Mouse (Mus musculus): Measurements from ENCODE around the gene Dlk2.
A peak's percentile ranks its signal among the peaks of the same experiment; 100 is the strongest.

Gene Dlk2

DNA sequence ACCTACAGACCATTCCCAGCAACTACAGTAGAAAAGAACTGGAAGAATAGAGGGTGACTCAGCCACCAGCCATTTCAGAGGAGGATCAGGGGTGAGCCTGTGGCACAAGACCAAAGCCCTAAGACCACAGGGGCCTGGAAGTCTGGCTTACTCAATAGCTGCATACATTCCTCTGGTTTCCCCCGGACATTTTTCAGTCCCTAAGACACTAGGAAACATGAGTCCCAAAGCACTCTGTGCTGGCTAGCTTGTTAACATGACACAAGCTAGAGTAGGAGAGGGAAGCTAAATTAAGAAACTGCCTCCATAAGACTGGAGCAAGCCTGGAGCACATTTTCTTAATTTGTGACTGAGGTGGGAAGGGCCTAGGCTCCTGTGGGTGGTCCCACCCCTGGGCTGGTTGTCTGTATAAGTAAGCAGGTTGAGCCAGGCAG lies 23.4 kb upstream of the Dlk2 start:
- DNase-seq, result no peak

- DNase-seq, result no peak
These were observed 22.8 kb upstream of the Dlk2 start for GRCm38 (mm10) chr17:46274465-46274864.

DNA sequence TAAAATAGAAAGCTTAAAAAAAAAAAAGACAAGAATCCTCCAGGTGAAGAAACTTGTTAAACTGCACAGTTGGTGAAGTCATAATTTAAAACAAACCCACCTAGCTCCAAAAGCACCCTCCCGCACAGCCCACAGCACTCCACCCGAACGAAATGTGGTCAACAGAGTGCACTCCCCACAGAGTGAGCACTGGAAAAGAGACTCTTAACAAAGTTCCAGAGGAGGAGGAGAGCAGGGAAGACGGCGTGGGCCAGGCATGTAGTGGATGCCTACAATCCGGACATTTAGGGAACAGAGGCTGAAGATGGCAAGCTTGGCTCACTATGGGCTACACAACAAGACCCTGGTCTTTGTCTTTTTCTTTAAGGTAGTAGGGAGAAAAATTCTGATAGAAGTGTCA lies 22.2 kb upstream of the Dlk2 start:
- DNase-seq, result no peak

- no peak for DNase-seq
These were observed 21.7 kb upstream of the Dlk2 start for GRCm38 (mm10) chr17:46275506-46275905.

DNA sequence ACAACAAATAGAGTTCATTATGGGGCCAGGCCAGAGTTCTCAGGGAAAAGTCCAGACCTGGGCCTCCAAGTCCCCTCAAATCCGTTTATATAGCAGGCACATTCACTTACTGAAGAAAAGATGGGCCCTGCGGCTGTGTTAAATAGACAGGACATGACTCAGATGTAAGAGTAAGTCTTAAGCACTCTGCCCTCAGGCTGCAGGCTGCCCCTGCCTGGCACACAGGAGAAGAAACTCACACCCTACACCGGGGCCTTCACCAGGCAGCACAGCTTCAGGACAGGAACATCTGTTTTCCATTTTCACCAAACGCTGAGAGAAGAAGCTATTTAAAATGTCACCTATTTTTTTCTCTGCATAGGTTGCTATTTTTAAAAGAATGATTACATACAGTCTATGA lies 19.6 kb upstream of the Dlk2 start:
- no peak for DNase-seq

GRCm38 (mm10) chr17:46278011-46278765 lies 19.0 kb upstream of the Dlk2 start:
- no peak for DNase-seq

DNA sequence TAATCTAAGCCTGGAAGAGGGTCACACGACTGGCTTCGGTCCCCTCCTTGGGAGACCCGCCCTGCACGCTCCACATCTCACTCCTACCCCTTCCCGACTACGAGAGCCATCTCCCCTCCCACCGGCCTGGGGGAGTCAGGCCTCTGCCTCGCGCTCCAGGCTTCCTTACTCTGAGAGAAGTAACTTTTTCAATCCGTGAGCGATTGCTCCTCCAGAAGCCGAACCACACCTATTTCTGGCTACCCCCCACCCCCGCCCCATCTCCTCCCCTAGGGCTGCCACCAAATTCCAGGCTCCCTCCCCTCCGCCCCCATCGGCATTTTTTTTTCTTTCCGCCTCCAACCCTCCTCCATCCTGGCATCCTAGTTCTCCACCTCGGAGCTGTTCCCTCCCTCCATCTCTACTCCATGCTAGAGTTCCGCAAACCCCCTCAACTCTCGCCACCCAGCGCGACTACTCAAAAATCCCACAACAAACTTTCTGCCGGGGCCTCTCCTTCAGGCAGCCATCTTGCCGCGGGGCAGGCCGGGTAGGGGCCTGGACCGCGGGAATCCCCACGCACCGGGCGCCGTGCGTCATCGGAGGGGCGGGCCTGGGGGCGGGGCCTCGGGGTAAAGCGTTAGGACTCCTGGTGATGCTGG lies 14.6 kb upstream of the Dlk2 start, which contains the start of gene Tjap1:
TSS of gene Tjap1 (minus strand) at position 544 of the 641 bp plus-strand sequence.
- peak; percentile 82 for DNase-seq

DNA sequence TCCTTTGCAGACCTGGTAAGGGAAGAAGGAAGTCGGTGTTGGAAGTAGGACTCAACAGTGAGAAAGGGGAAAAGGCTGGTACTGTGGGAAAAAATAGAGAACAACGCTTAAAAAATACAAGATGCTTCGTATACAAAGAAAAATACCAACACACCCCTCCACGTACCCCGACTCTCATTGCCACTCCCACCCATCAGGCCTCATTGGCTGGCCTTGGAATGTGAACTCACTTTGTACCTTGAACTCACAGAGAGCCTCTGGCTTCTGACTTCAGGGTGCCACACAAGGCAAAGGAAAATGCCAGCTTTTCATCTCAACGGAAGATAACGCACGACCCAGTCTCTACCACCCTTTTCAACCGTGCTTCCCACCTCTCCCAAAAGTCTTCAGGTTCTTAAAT lies 14.1 kb upstream of the Dlk2 start:
- DNase-seq, result no peak

DNA sequence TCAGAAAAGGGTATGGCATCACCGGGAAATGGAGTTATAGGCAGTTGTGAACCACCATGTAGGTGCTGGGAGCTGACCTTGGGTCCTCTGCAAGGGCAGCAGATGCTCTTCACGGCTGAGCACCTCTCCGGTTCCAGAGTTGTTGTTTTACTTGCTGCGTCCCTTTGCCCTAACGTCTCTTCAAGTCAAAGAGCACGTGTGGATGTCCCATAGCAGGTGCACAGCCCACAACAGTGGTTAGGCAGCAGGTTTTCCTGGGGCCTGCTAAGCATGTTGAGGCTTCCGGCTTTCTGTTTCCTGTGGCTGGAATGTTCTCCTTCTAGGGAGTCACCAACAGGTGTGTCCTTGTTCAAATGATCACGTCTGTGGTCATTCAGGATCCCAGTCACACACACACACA lies 13.3 kb upstream of the Dlk2 start:
- DNase-seq, result peak; percentile 50

DNA sequence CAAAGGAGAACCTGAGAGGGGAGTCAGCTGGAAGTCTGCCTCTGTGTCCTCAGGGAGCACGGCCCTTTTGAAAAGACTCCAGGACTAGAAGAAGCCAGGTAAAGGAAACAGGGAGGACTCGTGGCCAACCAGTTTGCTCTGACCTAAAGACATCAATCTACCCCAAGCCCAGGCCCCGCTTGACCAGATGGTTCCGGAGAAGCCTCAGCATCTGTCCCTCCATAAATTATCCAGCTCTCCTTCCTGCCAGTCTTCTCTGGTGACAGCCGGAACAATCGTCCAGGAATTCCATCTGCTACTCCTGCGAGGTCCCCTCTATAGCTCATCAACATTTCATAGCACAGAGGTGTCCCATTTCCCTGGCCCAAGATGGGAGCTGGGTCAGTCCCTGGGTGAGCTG lies 12.6 kb upstream of the Dlk2 start:
- DNase-seq, result no peak

GRCm38 (mm10) chr17:46285407-46285806 lies 11.8 kb upstream of the Dlk2 start:
- DNase-seq, result no peak

DNA sequence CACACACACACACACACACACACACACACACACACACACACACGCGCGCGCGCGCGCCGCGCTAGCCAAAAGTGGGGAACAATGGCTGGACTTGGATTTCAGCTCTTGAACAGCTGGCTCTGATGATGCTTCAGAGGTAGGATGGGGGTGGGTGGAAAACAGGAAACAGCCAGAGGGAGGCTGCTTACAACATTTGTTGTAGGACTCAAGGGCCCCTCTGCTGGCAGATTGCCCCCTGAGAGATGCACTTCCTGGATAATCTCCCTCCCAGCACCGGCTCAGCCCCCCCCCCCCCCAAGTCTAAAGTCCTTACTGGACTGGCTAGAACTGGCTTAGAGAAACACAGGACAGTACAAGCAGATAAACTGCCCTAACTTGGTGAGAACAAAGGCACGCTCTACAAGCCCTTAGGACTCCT lies 9.5 kb upstream of the Dlk2 start:
- peak; percentile 29 for DNase-seq

DNA sequence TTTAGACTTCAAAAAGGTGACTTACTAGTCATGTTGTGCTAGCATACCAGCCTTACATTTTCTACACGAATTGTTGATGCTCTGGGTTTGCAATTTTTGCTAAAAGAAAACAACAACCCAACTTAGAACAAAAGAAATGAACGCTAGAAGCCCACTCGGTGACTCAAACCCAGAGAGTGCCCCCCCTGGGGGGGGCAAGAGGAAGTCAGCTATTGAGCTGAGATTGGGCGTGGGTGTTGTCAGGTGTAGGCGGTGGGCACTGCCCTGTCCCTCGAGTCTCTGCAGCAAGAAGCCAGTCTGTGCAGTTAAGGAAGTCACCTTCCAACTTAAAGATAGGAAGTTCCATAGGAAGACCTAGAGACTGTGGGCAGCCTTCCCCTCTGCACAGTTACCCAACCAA lies 620 bp upstream of the Dlk2 start:
- no peak for DNase-seq

- no peak for DNase-seq
These were observed 225 bp upstream of the Dlk2 start for GRCm38 (mm10) chr17:46297028-46297363.

DNA sequence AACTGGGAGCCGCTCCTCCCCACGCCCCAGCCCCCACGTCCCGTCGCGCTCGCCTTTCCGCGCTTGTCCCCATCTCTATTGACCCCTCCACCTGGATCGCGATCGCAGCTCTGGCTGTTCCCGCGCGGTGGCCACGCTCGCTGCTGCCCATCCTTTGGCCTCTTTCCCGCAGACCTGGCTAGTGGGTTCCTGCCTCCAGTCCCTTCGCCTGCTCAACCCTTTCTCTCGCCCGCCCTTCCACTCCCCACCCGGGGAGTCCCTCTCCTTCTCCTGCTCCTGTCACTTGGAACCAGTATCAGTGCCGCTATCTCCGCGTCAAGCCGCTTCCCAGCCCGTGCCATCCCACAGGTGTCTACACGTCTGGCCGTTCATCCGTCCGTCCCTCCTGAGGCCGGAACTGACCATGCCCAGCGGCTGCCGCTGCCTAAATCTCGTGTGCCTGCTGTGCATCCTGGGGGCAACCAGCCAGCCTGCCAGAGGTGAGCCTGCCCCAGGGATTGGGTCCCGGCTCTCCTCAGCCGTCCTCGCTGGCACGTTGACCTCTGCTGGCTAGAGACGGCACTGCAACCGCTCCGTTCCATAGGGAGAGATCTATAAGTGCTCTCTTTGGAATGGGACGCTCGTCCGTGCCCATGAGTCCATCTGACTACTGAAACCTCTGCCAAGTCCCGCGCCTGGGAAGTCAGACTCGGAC lies 1.1 kb downstream of the Dlk2 start:
- DNase-seq, result peak; percentile 81

GRCm38 (mm10) chr17:46301892-46302291 lies 4.7 kb downstream of the Dlk2 start:
- no peak for DNase-seq

- no peak for DNase-seq
These were observed 7.0 kb downstream of the Dlk2 start for GRCm38 (mm10) chr17:46304184-46304583.

- no peak for DNase-seq
These were observed 9.7 kb downstream of the Dlk2 start for GRCm38 (mm10) chr17:46306956-46307355.

DNA sequence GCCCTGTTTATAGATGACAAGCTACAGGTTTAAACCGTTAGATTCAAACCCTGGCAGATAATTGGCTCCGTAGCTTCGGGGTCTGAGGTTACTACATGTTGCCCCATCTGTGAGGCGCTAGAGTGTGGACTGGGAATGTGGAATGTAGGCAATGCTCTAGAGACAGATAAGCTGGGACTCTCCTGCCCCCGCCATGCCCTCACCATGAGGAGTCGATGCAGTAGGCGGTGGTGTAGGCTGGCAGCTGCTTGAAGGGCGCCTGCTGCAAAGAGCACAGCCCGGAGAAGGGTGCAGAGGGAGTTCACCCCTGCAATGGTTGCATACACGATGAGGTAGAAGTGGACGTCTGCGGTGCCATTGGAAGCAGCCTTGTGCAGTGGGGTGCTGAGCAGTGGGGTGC lies 12.6 kb downstream of the Dlk2 start:
- DNase-seq, result no peak

- DNase-seq, result no peak
These were observed 13.3 kb downstream of the Dlk2 start for GRCm38 (mm10) chr17:46310515-46310914.

DNA sequence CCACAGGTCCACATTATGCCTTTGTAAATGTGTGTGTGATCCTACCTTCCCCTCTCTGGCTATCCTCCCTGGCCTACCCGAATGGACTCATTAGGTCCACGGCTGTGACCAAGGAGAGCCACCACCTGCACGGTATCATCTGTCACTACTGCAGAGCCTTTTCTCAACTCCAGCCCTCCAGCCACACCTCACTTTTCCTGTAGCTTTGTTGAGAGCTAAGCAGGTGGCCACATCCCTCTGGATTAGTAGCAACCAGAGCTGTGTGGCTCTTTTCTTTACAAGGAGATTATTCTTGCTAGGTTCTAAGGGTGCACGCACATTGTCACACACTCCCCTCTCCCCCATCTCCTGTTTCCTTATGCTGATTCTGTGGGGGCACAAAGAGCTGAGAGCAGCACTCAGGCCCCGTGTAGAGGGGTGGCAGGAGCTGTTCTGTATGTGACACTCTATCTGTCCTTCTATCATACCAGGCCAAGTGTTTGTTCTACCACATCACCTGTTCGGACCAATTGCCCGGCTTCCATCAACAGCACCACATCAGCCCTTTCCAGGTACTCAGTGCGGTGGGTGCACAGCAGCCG lies 16.0 kb downstream of the Dlk2 start:
- DNase-seq, result no peak

- DNase-seq, result no peak
These were observed 18.6 kb downstream of the Dlk2 start for GRCm38 (mm10) chr17:46315813-46316212.

GRCm38 (mm10) chr17:46320492-46320891 lies 23.3 kb downstream of the Dlk2 start:
- DNase-seq, result no peak
